Mouse (Mus musculus) 3T3-L1 (cell line): ENCODE data around the gene Nat14.

ENCODE experiments used
- DNase-seq: peaks from one replicate; pipeline ENCODE4 v3.0.0-alpha.2; 2015; ENCODE audit warnings: low read depth, low spot score

The Nat14 gene

GRCm38 (mm10) chr7:4948386-4948785 lies 26.6 kb downstream of the Nat14 start:
- DNase-seq = no peak

DNA sequence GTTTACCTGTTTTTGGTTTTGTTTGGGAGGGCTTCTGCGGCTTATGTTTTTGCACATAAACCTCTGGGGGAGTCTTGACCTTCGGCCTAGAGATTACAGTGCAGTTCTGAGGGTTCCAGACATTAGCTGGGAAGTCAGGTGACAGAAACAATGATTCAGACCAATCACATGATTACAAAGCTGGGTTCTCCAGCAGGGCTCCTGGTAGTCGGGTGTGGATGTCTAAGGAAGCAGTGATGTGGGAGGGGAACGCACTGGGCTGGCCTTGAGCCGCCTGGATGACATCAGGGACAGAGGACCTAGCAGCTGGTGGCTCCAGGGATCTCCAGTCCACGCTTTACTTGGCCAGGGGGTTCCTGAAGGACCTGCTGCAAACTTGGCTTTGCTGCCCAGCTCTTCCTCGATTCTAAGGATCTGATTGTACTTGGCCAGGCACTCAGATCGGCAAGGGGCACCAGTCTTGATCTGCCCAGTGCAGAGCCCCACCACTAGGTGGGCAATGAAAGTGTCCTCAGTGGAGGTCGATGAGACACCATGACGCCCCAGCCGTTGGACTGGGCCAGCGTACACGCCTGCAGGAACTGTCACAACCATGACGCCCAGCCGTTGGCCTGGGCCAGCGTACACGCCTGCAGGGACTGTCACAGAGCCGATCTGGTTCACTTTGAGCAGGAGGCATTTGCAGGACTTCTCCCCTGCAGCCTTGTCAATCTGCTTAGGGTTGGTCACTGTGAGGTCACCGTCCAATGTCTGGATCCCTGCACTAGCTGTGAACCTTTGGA lies 28.9 kb downstream of the Nat14 start:
- peak; percentile 27 for DNase-seq

DNA sequence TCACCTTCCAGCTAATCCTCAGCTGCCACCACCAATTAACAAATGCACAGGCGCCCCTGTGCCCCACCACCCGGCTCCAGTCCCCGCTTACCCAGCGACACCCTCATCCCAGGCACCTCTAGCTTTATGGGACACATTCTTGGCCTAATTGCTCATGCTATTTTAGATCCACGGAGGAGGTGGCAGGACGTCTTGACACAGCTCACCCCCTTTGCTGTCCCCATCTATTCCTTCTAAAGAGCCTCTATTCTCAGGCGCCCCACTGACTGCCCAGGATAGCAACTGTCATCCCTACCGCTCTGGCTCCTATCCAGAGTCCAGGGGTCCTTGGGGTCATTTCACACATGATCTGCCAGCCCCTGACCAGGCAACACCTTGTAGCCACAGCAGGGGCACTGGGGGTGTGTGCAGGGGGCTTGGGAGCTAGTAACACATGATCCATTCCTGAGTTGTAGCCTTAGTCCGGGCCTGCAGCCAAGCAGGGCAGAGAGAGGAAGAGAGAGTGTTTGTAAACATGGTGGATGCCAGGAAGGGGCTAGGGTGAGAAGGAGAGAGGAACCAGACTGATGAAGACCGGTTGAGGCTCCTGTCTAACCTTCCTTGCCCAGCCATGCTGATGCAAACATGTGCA lies 32.1 kb downstream of the Nat14 start:
- DNase-seq = no peak

GRCm38 (mm10) chr7:4957361-4957760 lies 35.5 kb downstream of the Nat14 start:
- DNase-seq = no peak

DNA sequence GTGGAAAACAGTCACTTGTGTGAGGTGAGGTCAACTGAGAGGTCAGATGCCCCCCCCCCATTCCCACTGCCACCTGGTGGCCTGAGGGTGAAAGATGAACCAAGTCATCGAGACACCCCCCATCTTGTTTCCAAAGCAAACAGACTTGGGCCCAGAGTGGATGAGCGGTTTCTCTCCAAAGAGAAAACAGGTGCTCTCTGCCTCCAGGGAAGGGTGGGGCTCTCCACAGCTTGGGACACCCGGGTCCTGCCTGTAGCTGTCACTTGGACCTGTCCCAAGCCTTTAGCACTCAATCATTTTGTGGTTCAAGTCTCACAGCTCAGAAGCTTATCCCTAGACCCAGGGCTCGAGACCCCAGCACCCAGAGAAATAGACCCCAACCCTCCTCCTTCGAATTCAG lies 41.7 kb downstream of the Nat14 start:
- DNase-seq = no peak

GRCm38 (mm10) chr7:4964272-4964671 lies 42.4 kb downstream of the Nat14 start, which contains the start of gene Sbk2:
TSS of gene Sbk2 (minus strand) at chr7:4964406.
- DNase-seq = no peak

DNA sequence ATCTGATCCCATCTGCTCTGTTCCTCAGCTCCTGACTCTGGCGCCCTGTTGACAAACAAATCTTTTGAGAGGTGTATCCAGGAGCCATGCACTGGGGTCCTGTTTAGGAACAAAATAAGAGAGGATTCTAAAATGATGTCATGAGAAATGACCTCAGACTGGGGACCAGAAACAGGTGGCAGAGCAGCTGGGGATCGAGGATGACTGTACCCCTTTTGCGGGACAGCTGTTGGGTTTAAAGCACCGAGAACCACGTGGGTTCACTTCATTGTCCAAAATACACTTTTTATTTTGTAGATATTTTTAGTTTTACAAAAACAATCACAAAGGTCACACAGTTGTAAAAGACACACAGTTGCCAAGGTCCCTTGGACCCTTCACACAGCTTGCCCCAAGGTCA lies 43.2 kb downstream of the Nat14 start:
- DNase-seq = no peak

GRCm38 (mm10) chr7:4971068-4971467 lies 49.2 kb downstream of the Nat14 start, which contains the start of gene Sbk3:
TSS of gene Sbk3 (minus strand) at chr7:4971168.
- no peak for DNase-seq

- no peak for DNase-seq
Measured at GRCm38 (mm10) chr7:4971710-4972109, 49.9 kb downstream of the Nat14 start.

DNA sequence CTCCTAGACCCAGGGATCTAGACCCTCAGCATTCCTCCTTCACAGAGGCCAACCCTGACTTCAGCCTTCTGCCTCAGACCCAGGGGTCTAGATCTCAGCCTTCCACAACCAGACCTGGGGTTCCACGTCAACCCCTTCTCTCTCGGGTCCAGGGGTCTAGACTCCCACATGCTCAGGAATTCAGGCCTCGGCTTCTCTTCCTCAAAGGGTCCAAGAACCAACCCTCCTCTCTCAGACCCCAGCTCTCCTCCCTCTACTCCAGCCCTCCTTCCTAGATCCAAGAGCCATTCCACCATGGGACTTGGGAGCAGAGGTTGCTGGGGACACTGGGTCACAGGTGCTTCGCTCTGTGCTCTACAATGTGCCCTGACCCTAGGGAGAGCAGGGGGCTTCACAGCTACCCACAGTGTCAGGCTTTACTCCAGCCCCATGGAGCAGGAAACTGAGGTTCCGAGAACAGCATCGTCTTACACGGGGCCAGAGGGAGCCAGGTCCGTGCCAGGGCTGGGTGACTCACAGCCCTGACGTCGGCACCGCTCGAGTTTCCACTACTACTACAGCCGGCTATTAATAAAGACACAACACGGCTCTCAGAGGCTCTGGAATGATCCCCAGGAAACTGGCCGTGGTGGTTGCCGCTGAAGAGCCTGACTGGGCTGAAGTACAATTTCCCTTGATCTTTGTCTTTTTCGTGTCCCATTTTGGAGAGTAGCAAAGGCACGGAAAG lies 50.7 kb downstream of the Nat14 start:
- DNase-seq = peak; percentile 91
